Mouse (Mus musculus) ES-E14 (cell line): Measurements from ENCODE around the gene Tomm20. TPM values are rescaled to one million over a fixed set of nuclear protein-coding genes. Genes with fewer than 3 reads are reported as not detected.

Experiments used
- DNase-seq: peaks from one replicate; pipeline ENCODE4 v3.0.0-alpha.2; 2013; ENCODE audit warnings: low read depth, low spot score
- H3K27ac ChIP-seq: 2 replicates; pipeline ENCODE4 v1.5.1; 2012; ENCODE audit warnings: low read depth, mild to moderate bottlenecking, low read length, moderate library complexity, mixed read lengths; ENCODE audit not compliant: poor library complexity, insufficient read depth, severe bottlenecking
- H3K36me3 ChIP-seq: 2 replicates; pipeline ENCODE4 v1.6.1; 2012; ENCODE audit warnings: mild to moderate bottlenecking, low read length, moderate library complexity, mixed read lengths; ENCODE audit not compliant: control insufficient read depth, poor library complexity, insufficient read depth, severe bottlenecking
- H3K4me1 ChIP-seq, 2 experiments: fragments of 150-350 bp in 1 of 2; sonication (generic) in 1 of 2; 2 replicates each; pipeline ENCODE4 v1.6.1; 2012; ENCODE audit warnings: low read length in 2 of 2, mild to moderate bottlenecking in 1 of 2, mixed read lengths in 1 of 2; ENCODE audit not compliant: control insufficient read depth in 2 of 2, insufficient read depth in 2 of 2, poor library complexity in 1 of 2
- H3K4me3 ChIP-seq, 2 experiments: fragments of 150-350 bp in 1 of 2; sonication (generic) in 1 of 2; 2 replicates each; pipeline ENCODE4 v1.5.1; 2012; ENCODE audit warnings: low read length in 2 of 2, low read depth in 1 of 2, mild to moderate bottlenecking in 1 of 2, mixed read lengths in 1 of 2; ENCODE audit not compliant: insufficient read depth in 1 of 2, poor library complexity in 1 of 2, severe bottlenecking in 1 of 2
- H3K9ac ChIP-seq: 2 replicates; pipeline ENCODE4 v1.6.1; 2012; ENCODE audit warnings: low read depth, mild to moderate bottlenecking, low read length, mixed read lengths; ENCODE audit not compliant: poor library complexity, insufficient read depth, severe bottlenecking
- H3K9me3 ChIP-seq: fragments of 150-350 bp; sonication (generic); 2 replicates; pipeline ENCODE4 v1.6.1; 2012; ENCODE audit warnings: low read depth, mild to moderate bottlenecking, low read length; ENCODE audit not compliant: control insufficient read depth, insufficient read depth
- CHD2 ChIP-seq: IDR thresholded peaks from 2 replicates; pipeline ENCODE4 v1.6.1; 2014; ENCODE audit warnings: mild to moderate bottlenecking, low read depth, low read length, inconsistent platforms
- HCFC1 ChIP-seq: IDR thresholded peaks from 2 replicates; pipeline ENCODE4 v1.6.1; 2012; ENCODE audit warnings: low read length, inconsistent platforms, borderline replicate concordance; ENCODE audit not compliant: insufficient read depth
- MAFK ChIP-seq: IDR thresholded peaks from 2 replicates; pipeline ENCODE4 v1.6.1; 2014; ENCODE audit warnings: mild to moderate bottlenecking, low read depth, low read length, inconsistent platforms; ENCODE audit not compliant: insufficient read depth
- ZC3H11A ChIP-seq: IDR thresholded peaks from 2 replicates; pipeline ENCODE4 v1.6.1; 2012; ENCODE audit warnings: low read depth, mild to moderate bottlenecking, inconsistent platforms, low read length, borderline replicate concordance
- ZNF384 ChIP-seq: IDR thresholded peaks from 2 replicates; pipeline ENCODE4 v1.6.1; 2012; ENCODE audit warnings: low read depth, low read length, inconsistent platforms
- in situ Hi-C, 2 experiments: fragments of 600-800 bp; cut with MboI; formaldehyde crosslinking; loops; one replicate each; pipeline ENCODE4 v1.15.1; 2025; ENCODE audit warnings: low sequenced_read_pairs in 2 of 2, inconsistent platforms in 1 of 2; ENCODE audit not compliant: unreplicated experiment in 2 of 2
- total RNA-seq: library from RNA; depleted of rRNA; stranded (reverse); fragments of 300-350 nt; gene quantifications from 2 replicates; pipeline ENCODE4 v1.2.3, GENCODE M21; 2012; rRNA removed

Tomm20 gene
- 815 and 854 TPM in 2 replicates for total RNA-seq

DNA sequence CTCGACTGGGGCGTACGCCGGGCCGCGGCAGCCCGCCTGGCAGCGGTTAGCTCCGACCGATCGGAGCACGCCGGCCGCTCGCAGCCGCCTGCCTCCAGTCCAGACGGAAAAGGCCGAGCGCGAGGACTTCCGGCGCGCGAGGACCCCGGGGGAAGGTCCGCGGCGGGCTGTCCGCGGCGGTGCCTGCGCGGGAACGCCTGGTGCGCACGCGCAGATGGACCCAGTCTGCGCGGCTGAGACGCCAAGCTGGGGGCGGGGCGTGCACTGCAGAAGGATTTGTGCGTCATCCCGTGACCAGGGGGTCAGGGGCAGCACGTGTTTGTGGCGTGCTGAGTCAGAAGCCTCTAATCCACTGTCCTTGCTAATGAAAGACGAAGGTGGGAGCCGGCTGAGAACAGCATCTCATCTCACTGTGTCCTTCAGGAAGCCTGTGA, at the start of gene Tomm20:
Tomm20 (minus strand) TSS at position 115 of the 434 bp plus-strand sequence.
- Histone ChIP-seq H3K27ac (peak within 1 kb of the TSS; percentile 91), H3K9ac (peak within 1 kb of the TSS; percentile 96), H3K4me3 (peak within 1 kb of the TSS; percentile 80 to 98), H3K9me3 (no peaks in the 10 kb centered on the region), H3K36me3 (peaks cover 20% of the 10 kb centered on the region), H3K4me1 (peaks cover 0 to 8% of the 10 kb centered on the region in 2 experiments; a peak in 1 of 4 replicates)
- peak; percentile 93 for DNase-seq
- in situ Hi-C loops: no loop called here
- TF ChIP-seq ZNF384: no peak
- no peak for TF ChIP-seq CHD2
- peak; percentile 94 for TF ChIP-seq MAFK
- peak; percentile 56; the same call in 1 of the 2 replicates for TF ChIP-seq HCFC1

DNA sequence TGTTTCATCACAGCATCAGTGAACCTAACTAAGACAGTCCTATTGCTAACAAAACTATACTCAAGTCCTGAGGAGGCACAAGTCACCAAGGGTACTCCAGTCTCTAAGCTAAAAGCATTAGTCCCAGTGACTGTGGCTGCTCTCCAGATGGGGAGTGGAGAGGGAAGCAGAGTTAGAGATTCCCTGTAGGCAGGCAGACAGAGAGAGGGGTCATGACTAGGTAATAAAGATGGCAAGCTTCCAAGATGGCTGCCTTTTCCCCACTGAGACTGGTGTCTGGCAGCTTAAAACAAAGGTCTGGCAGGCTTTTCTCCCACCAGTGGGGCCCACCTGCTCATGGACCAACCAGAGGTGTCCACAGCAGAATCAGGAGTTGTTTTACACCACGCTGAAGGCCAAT, 48.9 kb upstream of the Tomm20 start:
- H3K4me3 ChIP-seq: no peak overlapping the region
- H3K27ac ChIP-seq: no peak overlapping the region
- no peak overlapping the region for H3K9ac ChIP-seq
- in situ Hi-C loops: no loop called here
- no peaks in the 10 kb centered on the region for H3K36me3 ChIP-seq
- TF ChIP-seq ZC3H11A (no peak), MAFK (no peak), ZNF384 (no peak), CHD2 (no peak)
- H3K4me1 ChIP-seq: 0 out of 4 replicates have a peak, but pooled peaks cover 0 to 4% of the 10 kb centered on the region in 2 experiments
- DNase-seq: no peak
- H3K9me3 ChIP-seq: no peaks in the 10 kb centered on the region

DNA sequence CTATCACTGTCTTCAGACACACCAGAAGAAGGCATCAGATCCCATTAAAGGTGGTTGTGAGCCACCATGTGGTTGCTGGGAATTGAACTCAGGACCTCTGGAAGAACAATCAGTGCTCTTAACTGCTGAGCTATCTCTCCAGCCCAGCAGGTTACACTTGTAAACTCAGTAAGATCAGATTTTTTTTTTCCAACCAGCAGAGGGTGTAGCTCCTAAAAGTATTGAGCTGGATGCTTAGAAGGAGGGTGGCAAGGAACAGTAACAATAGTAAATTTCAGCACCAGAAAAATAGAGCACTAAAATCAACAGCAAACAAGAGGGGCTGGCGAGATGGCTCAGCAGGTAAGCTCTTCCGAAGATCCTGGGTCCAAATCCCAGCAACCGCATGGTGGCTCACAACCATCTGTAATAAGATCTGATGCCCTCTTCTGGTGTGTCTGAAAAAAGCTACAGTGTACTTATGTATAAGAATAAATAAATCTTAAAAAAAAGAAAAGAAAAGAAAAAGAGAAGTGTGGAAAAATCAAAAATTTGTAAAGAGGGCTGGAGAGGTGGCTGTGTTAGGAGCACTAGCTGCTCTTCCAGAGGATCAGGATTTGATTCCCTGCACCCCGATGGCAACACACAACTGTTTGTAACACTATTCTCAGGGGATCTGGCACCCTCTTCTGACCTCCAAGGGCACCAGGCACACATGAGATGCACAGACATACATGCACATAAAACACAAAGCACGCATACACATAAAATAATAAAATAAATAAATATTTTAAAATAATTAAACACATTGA, 43.9 kb upstream of the Tomm20 start:
- H3K36me3 ChIP-seq: no peaks in the 10 kb centered on the region
- H3K9ac ChIP-seq: no peak overlapping the region
- in situ Hi-C loops: loop anchor here (5.0 to 10.0 kb wide), 3 partner anchors 153 to 185 kb away; no protein-coding TSS in a partner anchor
- no peaks in the 10 kb centered on the region for H3K9me3 ChIP-seq
- DNase-seq: no peak
- H3K4me1 ChIP-seq: 0 out of 4 replicates have a peak, but pooled peaks cover 0 to 4% of the 10 kb centered on the region in 2 experiments
- no peak overlapping the region for H3K27ac ChIP-seq
- H3K4me3 ChIP-seq: no peak overlapping the region
- TF ChIP-seq ZNF384: no peak
- no peak for TF ChIP-seq CHD2
- no peak for TF ChIP-seq MAFK
- no peak for TF ChIP-seq ZC3H11A
- TF ChIP-seq HCFC1: no peak

DNA sequence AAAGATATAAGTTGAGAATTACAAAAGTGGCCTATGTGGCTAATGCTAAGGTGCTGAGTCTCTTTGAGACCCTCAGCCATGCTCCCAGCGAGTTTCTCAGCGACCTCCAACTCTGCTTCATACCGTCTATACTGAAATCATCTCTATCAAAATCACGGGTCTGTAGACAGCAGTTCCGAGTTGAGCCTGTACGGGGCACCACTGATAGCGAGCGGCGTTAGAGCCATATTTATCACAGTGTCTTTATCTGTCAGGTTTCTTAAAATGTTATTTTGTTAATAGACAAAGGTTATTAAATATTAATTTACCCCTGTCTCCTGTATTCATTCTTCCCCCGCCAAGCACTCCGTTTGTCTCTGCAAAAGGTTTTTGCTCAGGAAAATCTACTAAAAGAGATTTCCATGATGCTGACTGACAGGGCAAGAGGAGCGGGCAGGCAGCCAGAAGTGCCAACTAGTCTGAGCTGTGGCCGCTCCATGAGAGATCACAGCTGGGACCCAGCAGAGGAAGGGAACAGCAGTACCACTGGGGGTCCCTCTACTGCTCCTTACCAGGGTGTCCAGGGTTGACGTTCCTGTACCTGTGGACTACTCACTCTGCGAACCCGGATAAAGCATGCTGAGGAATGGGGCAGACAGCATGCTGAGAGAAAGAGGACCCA, 42.8 kb upstream of the Tomm20 start:
- no peak for DNase-seq
- H3K4me1 ChIP-seq: 0 out of 4 replicates have a peak, but pooled peaks cover 0 to 4% of the 10 kb centered on the region in 2 experiments
- TF ChIP-seq ZNF384: no peak
- no peak for TF ChIP-seq CHD2
- no peak overlapping the region for H3K9ac ChIP-seq
- H3K4me3 ChIP-seq: peak overlapping the region in 1 of 2 experiments; percentile 12; a peak in 2 of 4 replicates
- no peaks in the 10 kb centered on the region for H3K9me3 ChIP-seq
- in situ Hi-C loops: loop anchor here (5.0 to 10.0 kb wide), 3 partner anchors 154 to 186 kb away; no protein-coding TSS in a partner anchor
- no peak overlapping the region for H3K27ac ChIP-seq
- no peaks in the 10 kb centered on the region for H3K36me3 ChIP-seq
